Mouse (Mus musculus) ES-E14 (cell line): ENCODE measurements around the gene 4930519P11Rik. TPM values are rescaled to one million over a fixed set of nuclear protein-coding genes. Genes with fewer than 3 reads are reported as not detected.

ENCODE experiments used
- DNase-seq: peaks from one replicate; pipeline ENCODE4 v3.0.0-alpha.2; 2013; ENCODE audit warnings: low read depth, low spot score
- H3K27ac ChIP-seq: 2 replicates; pipeline ENCODE4 v1.5.1; 2012; ENCODE audit warnings: low read depth, mild to moderate bottlenecking, low read length, moderate library complexity, mixed read lengths; ENCODE audit not compliant: poor library complexity, insufficient read depth, severe bottlenecking
- H3K36me3 ChIP-seq: 2 replicates; pipeline ENCODE4 v1.6.1; 2012; ENCODE audit warnings: mild to moderate bottlenecking, low read length, moderate library complexity, mixed read lengths; ENCODE audit not compliant: control insufficient read depth, poor library complexity, insufficient read depth, severe bottlenecking
- H3K4me1 ChIP-seq, 2 experiments: fragments of 150-350 bp in 1 of 2; sonication (generic) in 1 of 2; 2 replicates each; pipeline ENCODE4 v1.6.1; 2012; ENCODE audit warnings: low read length in 2 of 2, mild to moderate bottlenecking in 1 of 2, mixed read lengths in 1 of 2; ENCODE audit not compliant: control insufficient read depth in 2 of 2, insufficient read depth in 2 of 2, poor library complexity in 1 of 2
- H3K4me3 ChIP-seq, 2 experiments: fragments of 150-350 bp in 1 of 2; sonication (generic) in 1 of 2; 2 replicates each; pipeline ENCODE4 v1.5.1; 2012; ENCODE audit warnings: low read length in 2 of 2, low read depth in 1 of 2, mild to moderate bottlenecking in 1 of 2, mixed read lengths in 1 of 2; ENCODE audit not compliant: insufficient read depth in 1 of 2, poor library complexity in 1 of 2, severe bottlenecking in 1 of 2
- H3K9ac ChIP-seq: 2 replicates; pipeline ENCODE4 v1.6.1; 2012; ENCODE audit warnings: low read depth, mild to moderate bottlenecking, low read length, mixed read lengths; ENCODE audit not compliant: poor library complexity, insufficient read depth, severe bottlenecking
- H3K9me3 ChIP-seq: fragments of 150-350 bp; sonication (generic); 2 replicates; pipeline ENCODE4 v1.6.1; 2012; ENCODE audit warnings: low read depth, mild to moderate bottlenecking, low read length; ENCODE audit not compliant: control insufficient read depth, insufficient read depth
- CHD2 ChIP-seq: IDR thresholded peaks from 2 replicates; pipeline ENCODE4 v1.6.1; 2014; ENCODE audit warnings: mild to moderate bottlenecking, low read depth, low read length, inconsistent platforms
- HCFC1 ChIP-seq: IDR thresholded peaks from 2 replicates; pipeline ENCODE4 v1.6.1; 2012; ENCODE audit warnings: low read length, inconsistent platforms, borderline replicate concordance; ENCODE audit not compliant: insufficient read depth
- MAFK ChIP-seq: IDR thresholded peaks from 2 replicates; pipeline ENCODE4 v1.6.1; 2014; ENCODE audit warnings: mild to moderate bottlenecking, low read depth, low read length, inconsistent platforms; ENCODE audit not compliant: insufficient read depth
- ZC3H11A ChIP-seq: IDR thresholded peaks from 2 replicates; pipeline ENCODE4 v1.6.1; 2012; ENCODE audit warnings: low read depth, mild to moderate bottlenecking, inconsistent platforms, low read length, borderline replicate concordance
- ZNF384 ChIP-seq: IDR thresholded peaks from 2 replicates; pipeline ENCODE4 v1.6.1; 2012; ENCODE audit warnings: low read depth, low read length, inconsistent platforms
- in situ Hi-C, 2 experiments: fragments of 600-800 bp; cut with MboI; formaldehyde crosslinking; loops; one replicate each; pipeline ENCODE4 v1.15.1; 2025; ENCODE audit warnings: low sequenced_read_pairs in 2 of 2, inconsistent platforms in 1 of 2; ENCODE audit not compliant: unreplicated experiment in 2 of 2
- total RNA-seq: library from RNA; depleted of rRNA; stranded (reverse); fragments of 300-350 nt; gene quantifications from 2 replicates; pipeline ENCODE4 v1.2.3, GENCODE M21; 2012; rRNA removed

The 4930519P11Rik gene
- total RNA-seq, 1 experiment = 0.67 TPM

GRCm38 (mm10) chr2:154563612-154564170 is 49.5 kb downstream of the 4930519P11Rik start:
- Histone ChIP-seq H3K9ac (no peak overlapping the region), H3K27ac (no peak overlapping the region), H3K4me3 (no peak overlapping the region), H3K36me3 (peaks cover 21% of the 10 kb centered on the region), H3K4me1 (peaks cover 6 to 19% of the 10 kb centered on the region in 2 experiments; a peak in 3 of 4 replicates), H3K9me3 (no peaks in the 10 kb centered on the region)
- in situ Hi-C loops = no loop called here
- no peak for DNase-seq
- no peak for TF ChIP-seq HCFC1
- no peak for TF ChIP-seq ZC3H11A
- TF ChIP-seq CHD2 = no peak
- TF ChIP-seq MAFK = no peak
- no peak for TF ChIP-seq ZNF384

Other genes starting within 250 kb of the 4930519P11Rik start
- 30.0 and 33.2 TPM in 2 replicates for gene Cdk5rap1, start 240.4 kb downstream of the 4930519P11Rik start, total RNA-seq
- gene Snta1, start 205.3 kb downstream of the 4930519P11Rik start, total RNA-seq = 11.3 and 18.6 TPM in 2 replicates
- gene Cbfa2t2, start 177.0 kb downstream of the 4930519P11Rik start, total RNA-seq = 37.6 and 56.4 TPM in 2 replicates
- gene 1700003F12Rik, start 66.4 kb downstream of the 4930519P11Rik start, total RNA-seq = 1.7 and 1.9 TPM in 2 replicates
- gene Actl10, start 61.7 kb downstream of the 4930519P11Rik start, total RNA-seq = 0.45 and 1.2 TPM in 2 replicates
- gene Necab3, start 54.5 kb downstream of the 4930519P11Rik start, total RNA-seq = 5.8 and 9.5 TPM in 2 replicates
- 13.8 and 16.9 TPM in 2 replicates for gene E2f1, start 43.5 kb downstream of the 4930519P11Rik start, total RNA-seq
- 8.6 and 10.5 TPM in 2 replicates for gene Pxmp4, start 9.7 kb downstream of the 4930519P11Rik start, total RNA-seq
- 3.2 and 4.0 TPM in 2 replicates for gene Zfp341, start 140 bp downstream of the 4930519P11Rik start, total RNA-seq
- gene Chmp4b, start 38.3 kb upstream of the 4930519P11Rik start, total RNA-seq = 60.4 and 94.3 TPM in 2 replicates
- gene Gm14214, start 156.6 kb upstream of the 4930519P11Rik start, total RNA-seq = not detected in 2 replicates
- 156 and 209 TPM in 2 replicates for gene Raly, start 177.7 kb upstream of the 4930519P11Rik start, total RNA-seq
- gene a, start 178.0 kb upstream of the 4930519P11Rik start, total RNA-seq = 0.49 TPM in 1 of 2 replicates, not detected in the other